Mouse (Mus musculus): ENCODE results near the gene Tenm3. TPM values are rescaled to one million over a fixed set of nuclear protein-coding genes. Genes with fewer than 3 reads are reported as not detected.

Tenm3 gene
- polyA plus RNA-seq, 1 experiment = 12.8 TPM

DNA sequence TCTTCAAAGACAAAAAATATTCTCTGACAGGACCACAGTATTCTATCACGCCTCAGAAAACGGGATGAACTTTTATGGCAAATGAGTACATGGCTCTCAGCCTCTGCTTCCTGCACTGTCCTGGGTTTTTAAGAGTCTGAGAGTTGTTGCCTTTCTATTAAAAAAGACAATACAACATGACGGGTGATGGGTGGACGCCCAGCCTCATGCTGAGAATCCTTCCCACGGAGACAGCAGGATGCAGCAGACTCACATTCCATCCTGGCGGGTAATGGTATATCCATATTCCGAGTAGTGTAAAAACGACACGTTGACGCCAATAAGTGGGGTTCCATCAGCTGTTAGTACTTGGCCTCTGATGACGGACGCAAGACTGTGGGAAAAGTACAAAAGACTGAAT, 544.4 kb downstream of the Tenm3 start:
- TF ChIP-seq MAX (IDR thresholded peaks at IDR 0.05; ENCODE audit: low read depth) = no peak
- no peak for TF ChIP-seq TCF3 (IDR thresholded peaks at IDR 0.05; ENCODE audit: insufficient read length, low read depth)
- no peak for TF ChIP-seq TCF12 (IDR thresholded peaks at IDR 0.05; ENCODE audit: insufficient read depth, poor library complexity, severe bottlenecking)

DNA sequence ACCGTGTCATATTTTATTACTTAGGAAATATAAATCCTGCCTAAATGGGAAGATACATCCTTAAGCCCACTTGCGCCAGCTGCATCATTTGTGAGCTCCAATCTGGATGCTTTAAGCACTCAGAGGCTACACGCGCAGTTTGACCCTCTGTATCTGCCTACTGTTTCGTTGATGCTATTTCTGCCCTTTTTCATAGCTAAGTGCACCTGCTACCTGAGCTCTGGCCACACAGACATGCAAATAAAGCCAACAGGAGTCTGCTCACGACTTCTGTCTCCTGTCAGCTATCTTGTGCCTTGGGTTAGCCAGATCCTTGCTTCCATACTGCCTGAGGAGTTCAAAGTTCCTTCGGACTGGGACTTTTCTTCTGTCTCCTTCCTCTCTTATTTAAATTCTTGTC, 547.4 kb downstream of the Tenm3 start:
- peaks cover 9% of the 10 kb centered on the region for H3K36me3 ChIP-seq (ENCODE audit: control insufficient read depth, insufficient read depth)
- H3K27me3 ChIP-seq (ENCODE audit: control insufficient read depth, insufficient read depth, insufficient read length) = no peaks in the 10 kb centered on the region
- H3K4me2 ChIP-seq (ENCODE audit: low read depth) = no peak overlapping the region
- H3ac ChIP-seq (ENCODE audit: control insufficient read depth, insufficient read length) = no peak overlapping the region
- no peak overlapping the region for H3K4me3 ChIP-seq
- TF ChIP-seq MAX (IDR thresholded peaks at IDR 0.05; ENCODE audit: low read depth) = no peak
- no peak for TF ChIP-seq TCF3 (IDR thresholded peaks at IDR 0.05; ENCODE audit: insufficient read length, low read depth)
- no peak for TF ChIP-seq MYOG (IDR thresholded peaks at IDR 0.05; ENCODE audit: control insufficient read depth in 1 of 3, insufficient read depth in 1 of 3, insufficient read length in 2 of 3, low read depth in 2 of 3)
- no peak for TF ChIP-seq REST (IDR thresholded peaks at IDR 0.05; ENCODE audit: insufficient read depth, insufficient read length)
- TF ChIP-seq SRF (IDR thresholded peaks at IDR 0.05; ENCODE audit: control insufficient read depth, insufficient read length, low read depth) = no peak
- no peak for TF ChIP-seq TCF12 (IDR thresholded peaks at IDR 0.05; ENCODE audit: insufficient read depth, poor library complexity, severe bottlenecking)
- TF ChIP-seq CEBPB (IDR thresholded peaks at IDR 0.05; ENCODE audit: insufficient read depth, poor library complexity, severe bottlenecking) = no peak
- TF ChIP-seq E2F4 (IDR thresholded peaks at IDR 0.05; ENCODE audit: insufficient read depth) = no peak
- TF ChIP-seq USF1 (IDR thresholded peaks at IDR 0.05; ENCODE audit: low read depth) = no peak
- TF ChIP-seq POLR2A (IDR thresholded peaks at IDR 0.05; ENCODE audit: insufficient read length, low read depth) = no peak
- no peak for TF ChIP-seq MYOD1 (IDR thresholded peaks at IDR 0.05; ENCODE audit: control insufficient read depth in 1 of 3, insufficient read length in 2 of 3, low read depth in 2 of 3)
- TF ChIP-seq POLR2AphosphoS2 (IDR thresholded peaks at IDR 0.05; ENCODE audit: insufficient read length, low read depth) = no peak
- H3K79me2 ChIP-seq (ENCODE audit: control insufficient read depth, insufficient read depth) = no peaks in the 10 kb centered on the region

More for the DNA sequence above, 544.4 kb downstream of the Tenm3 start:
- Histone ChIP-seq H3K79me2 (ENCODE audit: control insufficient read depth, insufficient read depth) (no peaks in the 10 kb centered on the region), H3K36me3 (ENCODE audit: control insufficient read depth, insufficient read depth) (peaks cover 9% of the 10 kb centered on the region), H3ac (ENCODE audit: control insufficient read depth, insufficient read length) (no peak overlapping the region), H3K4me2 (ENCODE audit: low read depth) (no peak overlapping the region), H3K4me3 (no peak overlapping the region), H3K27me3 (ENCODE audit: control insufficient read depth, insufficient read depth, insufficient read length) (no peaks in the 10 kb centered on the region)

DNA sequence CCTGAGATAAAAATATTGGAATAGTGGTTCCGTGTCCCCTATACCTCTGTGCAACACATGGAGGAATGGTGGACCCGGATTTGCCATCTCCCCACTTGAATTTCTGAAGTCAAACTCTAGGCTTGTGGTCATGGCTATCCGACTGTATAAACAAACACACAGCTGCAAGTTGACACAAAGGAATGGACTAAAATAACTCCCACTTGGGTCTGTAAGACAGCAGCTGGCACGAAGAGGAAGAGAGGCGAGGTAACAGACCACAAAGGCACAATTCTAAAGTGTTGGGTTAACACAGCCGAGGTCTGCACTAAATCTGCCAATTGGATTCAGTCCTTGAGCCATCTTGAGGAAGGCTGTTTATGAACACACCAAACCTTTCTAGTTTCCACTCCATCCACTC, 548.2 kb downstream of the Tenm3 start:
- H3K36me3 ChIP-seq (ENCODE audit: control insufficient read depth, insufficient read depth) = peaks cover 9% of the 10 kb centered on the region
- TF ChIP-seq E2F4 (IDR thresholded peaks at IDR 0.05; ENCODE audit: insufficient read depth) (no peak), REST (IDR thresholded peaks at IDR 0.05; ENCODE audit: insufficient read depth, insufficient read length) (no peak), MYOD1 (IDR thresholded peaks at IDR 0.05; ENCODE audit: control insufficient read depth in 1 of 3, insufficient read length in 2 of 3, low read depth in 2 of 3) (peak; percentile 31 to 80 (median 67)), TCF3 (IDR thresholded peaks at IDR 0.05; ENCODE audit: insufficient read length, low read depth) (peak; percentile 32), TCF12 (IDR thresholded peaks at IDR 0.05; ENCODE audit: insufficient read depth, poor library complexity, severe bottlenecking) (peak; percentile 79), MYOG (IDR thresholded peaks at IDR 0.05; ENCODE audit: control insufficient read depth in 1 of 3, insufficient read depth in 1 of 3, insufficient read length in 2 of 3, low read depth in 2 of 3) (peak in 2 of 3 experiments; percentile 49 to 85)

DNA sequence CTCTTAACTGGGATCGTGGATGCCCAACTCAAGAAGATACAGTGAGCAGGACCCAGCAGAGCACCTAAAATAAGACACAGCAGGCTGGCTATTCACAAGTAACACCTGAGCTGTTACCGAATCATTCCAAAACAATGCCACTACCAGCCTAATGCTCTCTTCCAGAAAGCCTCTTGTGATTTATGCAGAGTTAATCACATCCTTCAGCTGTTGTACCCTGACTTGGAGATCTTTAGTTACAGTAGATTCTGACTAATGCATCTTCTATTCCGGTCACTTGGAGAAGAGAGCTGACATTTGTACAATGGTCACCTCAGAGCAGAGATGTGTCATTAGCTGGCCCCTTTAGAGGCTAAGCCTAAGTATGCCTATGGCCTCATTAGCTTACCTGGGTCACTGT, 550.0 kb downstream of the Tenm3 start:
- Histone ChIP-seq H3K4me2 (ENCODE audit: low read depth) (no peak overlapping the region), H3K79me2 (ENCODE audit: control insufficient read depth, insufficient read depth) (no peaks in the 10 kb centered on the region), H3K36me3 (ENCODE audit: control insufficient read depth, insufficient read depth) (peaks cover 8% of the 10 kb centered on the region), H3ac (ENCODE audit: control insufficient read depth, insufficient read length) (no peak overlapping the region), H3K27me3 (ENCODE audit: control insufficient read depth, insufficient read depth, insufficient read length) (no peaks in the 10 kb centered on the region), H3K4me3 (no peak overlapping the region)
- TF ChIP-seq CEBPB (IDR thresholded peaks at IDR 0.05; ENCODE audit: insufficient read depth, poor library complexity, severe bottlenecking) (no peak), MYOG (IDR thresholded peaks at IDR 0.05; ENCODE audit: control insufficient read depth in 1 of 3, insufficient read depth in 1 of 3, insufficient read length in 2 of 3, low read depth in 2 of 3) (peak in 1 of 3 experiments; percentile 86), REST (IDR thresholded peaks at IDR 0.05; ENCODE audit: insufficient read depth, insufficient read length) (no peak), E2F4 (IDR thresholded peaks at IDR 0.05; ENCODE audit: insufficient read depth) (no peak), MAX (IDR thresholded peaks at IDR 0.05; ENCODE audit: low read depth) (no peak), MYOD1 (IDR thresholded peaks at IDR 0.05; ENCODE audit: control insufficient read depth in 1 of 3, insufficient read length in 2 of 3, low read depth in 2 of 3) (peak in 1 of 3 experiments; percentile 53), TCF12 (IDR thresholded peaks at IDR 0.05; ENCODE audit: insufficient read depth, poor library complexity, severe bottlenecking) (peak; percentile 40)

More for the DNA sequence above, 548.2 kb downstream of the Tenm3 start:
- Histone ChIP-seq H3K79me2 (ENCODE audit: control insufficient read depth, insufficient read depth) (no peaks in the 10 kb centered on the region), H3K4me3 (no peak overlapping the region), H3K4me2 (ENCODE audit: low read depth) (peak overlapping the region; percentile 12), H3K27me3 (ENCODE audit: control insufficient read depth, insufficient read depth, insufficient read length) (no peaks in the 10 kb centered on the region), H3ac (ENCODE audit: control insufficient read depth, insufficient read length) (no peak overlapping the region)

DNA sequence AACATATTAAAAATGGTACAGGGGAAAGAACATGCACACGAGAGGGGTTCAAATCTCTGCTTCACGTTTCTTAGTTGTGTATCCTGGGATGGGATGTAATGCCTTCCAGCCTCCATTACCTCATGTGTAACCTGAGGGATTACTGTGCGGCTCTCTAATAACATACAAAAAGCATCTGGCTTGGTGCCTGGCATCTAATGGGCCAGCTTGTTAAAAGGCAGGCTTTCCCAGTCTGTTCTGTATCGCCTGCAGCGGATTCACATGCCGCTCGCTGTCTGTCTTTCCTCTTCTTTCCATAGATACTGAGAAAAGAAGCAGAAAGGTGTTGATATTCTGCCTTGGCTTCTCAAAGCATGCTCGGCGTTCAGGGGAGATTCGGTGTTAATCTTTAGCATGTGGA, 558.3 kb downstream of the Tenm3 start:
- H3K4me3 ChIP-seq = no peak overlapping the region
- H3K4me2 ChIP-seq (ENCODE audit: low read depth) = no peak overlapping the region
- H3K27me3 ChIP-seq (ENCODE audit: control insufficient read depth, insufficient read depth, insufficient read length) = no peaks in the 10 kb centered on the region
- TF ChIP-seq MYOG (IDR thresholded peaks at IDR 0.05; ENCODE audit: control insufficient read depth in 1 of 3, insufficient read depth in 1 of 3, insufficient read length in 2 of 3, low read depth in 2 of 3) (no peak), POLR2AphosphoS2 (IDR thresholded peaks at IDR 0.05; ENCODE audit: insufficient read length, low read depth) (no peak), TCF12 (IDR thresholded peaks at IDR 0.05; ENCODE audit: insufficient read depth, poor library complexity, severe bottlenecking) (no peak), TCF3 (IDR thresholded peaks at IDR 0.05; ENCODE audit: insufficient read length, low read depth) (no peak), POLR2A (IDR thresholded peaks at IDR 0.05; ENCODE audit: insufficient read length, low read depth) (no peak), CEBPB (IDR thresholded peaks at IDR 0.05; ENCODE audit: insufficient read depth, poor library complexity, severe bottlenecking) (no peak), REST (IDR thresholded peaks at IDR 0.05; ENCODE audit: insufficient read depth, insufficient read length) (no peak), SRF (IDR thresholded peaks at IDR 0.05; ENCODE audit: control insufficient read depth, insufficient read length, low read depth) (no peak), MYOD1 (IDR thresholded peaks at IDR 0.05; ENCODE audit: control insufficient read depth in 1 of 3, insufficient read length in 2 of 3, low read depth in 2 of 3) (no peak), MAX (IDR thresholded peaks at IDR 0.05; ENCODE audit: low read depth) (no peak), USF1 (IDR thresholded peaks at IDR 0.05; ENCODE audit: low read depth) (no peak), E2F4 (IDR thresholded peaks at IDR 0.05; ENCODE audit: insufficient read depth) (no peak)
- H3K79me2 ChIP-seq (ENCODE audit: control insufficient read depth, insufficient read depth) = no peaks in the 10 kb centered on the region
- H3ac ChIP-seq (ENCODE audit: control insufficient read depth, insufficient read length) = no peak overlapping the region
- peaks cover 12% of the 10 kb centered on the region for H3K36me3 ChIP-seq (ENCODE audit: control insufficient read depth, insufficient read depth)
